Mouse (Mus musculus) layer of hippocampus, adult 18-20 months (tissue): Measurements from ENCODE around the gene Donson. TPM values are rescaled to one million over a fixed set of nuclear protein-coding genes. Genes with fewer than 3 reads are reported as not detected.
"Not testable (repeated sequence)": the region's sequence is repeated elsewhere in the genome, so short reads cannot be mapped to it uniquely, and the experiment has no call there.

Experiments
- DNase-seq, 2 experiments: peaks; one replicate each; pipeline ENCODE4 v3.0.0; 2022; ENCODE audit warnings: low spot score in 2 of 2
- total RNA-seq, 2 experiments: library from RNA; stranded (reverse); gene quantifications; 2 replicates each; pipeline ENCODE4 v1.2.3; 2021

The Donson gene
- total RNA-seq, 2 experiments from 2014 or later = 18.5 to 19.7 TPM

GRCm38 (mm10) chr16:91645420-91645819 lies 43.1 kb downstream of the Donson start:
- DNase-seq = not testable (repeated sequence)

- DNase-seq = no peak
Observed at GRCm38 (mm10) chr16:91644901-91645300, 43.7 kb downstream of the Donson start.

DNA sequence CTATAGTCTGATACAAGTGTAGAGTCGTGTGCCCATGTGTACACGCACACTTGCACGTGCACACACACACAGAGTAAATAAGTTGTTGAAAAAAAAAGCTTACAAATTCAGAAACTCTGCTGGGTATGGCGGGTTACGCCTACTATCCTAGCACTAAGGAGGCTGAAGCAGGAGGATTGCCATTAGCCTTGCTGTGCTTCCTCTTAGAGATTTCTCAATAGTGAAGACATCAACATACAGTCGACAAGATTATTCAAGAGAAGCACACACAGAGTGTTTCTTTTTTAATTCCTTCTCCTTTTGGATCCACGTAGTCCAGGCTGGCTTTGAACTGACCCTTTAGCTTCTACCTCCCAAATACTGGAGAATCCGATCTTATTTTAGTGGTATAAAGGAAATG lies 48.4 kb downstream of the Donson start:
- DNase-seq = no peak

GRCm38 (mm10) chr16:91639636-91640035 lies 48.9 kb downstream of the Donson start:
- peak in 1 of 2 experiments; percentile 40 for DNase-seq

- DNase-seq = no peak
Observed at GRCm38 (mm10) chr16:91639161-91639560, 49.4 kb downstream of the Donson start.

DNA sequence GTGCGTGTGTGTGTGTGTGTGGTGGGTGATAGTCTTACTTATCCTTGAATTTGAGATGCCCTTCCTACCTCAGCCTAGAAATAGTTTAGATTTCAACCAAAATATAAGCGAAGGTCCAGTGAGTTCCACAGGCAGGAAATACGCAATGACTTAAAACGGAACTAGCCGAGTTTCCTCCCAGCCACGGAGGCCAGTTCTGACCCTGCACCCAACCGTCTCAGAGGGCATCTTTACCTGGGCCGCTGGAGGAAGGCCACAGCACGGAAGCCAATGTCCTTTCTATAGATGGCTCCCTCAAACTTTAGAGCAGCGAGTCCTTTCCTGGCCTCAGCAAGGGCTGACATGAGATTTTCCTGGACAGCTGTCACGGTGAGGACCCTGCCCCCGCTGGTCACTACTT lies 54.9 kb downstream of the Donson start:
- no peak for DNase-seq

GRCm38 (mm10) chr16:91632940-91633339 lies 55.6 kb downstream of the Donson start:
- no peak for DNase-seq

- DNase-seq = peak in 1 of 2 experiments; percentile 26
Observed at GRCm38 (mm10) chr16:91632439-91632838, 56.1 kb downstream of the Donson start.

DNA sequence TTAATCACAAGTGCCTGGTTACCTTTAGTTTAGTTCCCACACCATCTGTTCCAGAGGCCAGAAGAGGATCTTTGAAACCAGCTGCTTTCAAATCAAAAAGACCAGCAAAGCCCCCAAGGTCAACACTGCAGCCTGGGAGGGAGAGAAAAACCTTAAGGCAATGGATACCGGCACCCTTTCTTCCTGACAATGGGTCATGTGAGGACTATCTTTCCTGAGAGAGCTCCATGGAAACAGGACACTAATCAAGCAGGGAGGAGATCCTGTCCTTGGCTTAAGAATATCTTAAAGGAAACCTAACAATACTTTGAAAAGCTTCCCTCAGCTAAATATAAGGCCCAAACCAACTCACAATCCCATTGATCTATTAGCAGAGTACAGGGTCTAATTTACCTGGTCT lies 58.0 kb downstream of the Donson start:
- no peak for DNase-seq

DNA sequence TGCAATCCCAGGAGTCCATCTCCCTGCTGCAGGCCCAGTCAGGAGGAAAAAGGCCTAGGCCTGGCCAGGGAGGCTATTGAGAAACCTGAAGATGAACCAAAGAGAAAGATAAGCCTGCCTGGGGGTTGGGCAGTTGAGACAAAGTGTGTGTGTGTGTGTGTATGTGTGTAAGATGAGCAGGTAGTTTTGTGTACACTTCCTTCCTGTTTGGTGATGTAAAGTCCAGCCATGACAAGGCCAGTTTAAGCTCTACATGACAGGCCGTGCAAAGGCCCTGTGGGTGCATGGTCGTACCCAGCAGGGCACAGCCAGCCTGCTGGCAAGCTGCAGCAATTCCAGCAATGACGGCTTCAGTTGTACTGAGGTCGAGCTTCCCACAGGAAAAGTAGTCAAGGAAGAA lies 58.8 kb downstream of the Donson start:
- no peak for DNase-seq

DNA sequence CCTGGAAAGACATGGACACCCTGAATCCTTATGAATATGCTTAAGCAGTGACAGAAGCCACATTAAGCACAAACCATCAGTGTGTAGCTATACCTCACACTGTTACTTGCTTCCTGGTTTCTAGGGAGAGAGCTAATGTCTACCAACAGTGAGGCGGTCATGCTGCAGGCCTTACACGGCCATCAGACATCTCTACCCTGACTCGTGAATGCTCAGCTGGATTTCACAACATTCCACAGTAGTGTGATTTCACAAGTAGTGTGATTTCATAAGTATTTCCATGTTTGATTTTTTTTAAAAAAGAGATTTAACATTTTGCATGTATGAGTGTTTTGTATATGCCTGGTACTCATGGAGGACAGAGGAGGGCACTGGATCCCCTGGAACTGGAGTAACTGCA lies 59.9 kb downstream of the Donson start:
- no peak for DNase-seq

DNA sequence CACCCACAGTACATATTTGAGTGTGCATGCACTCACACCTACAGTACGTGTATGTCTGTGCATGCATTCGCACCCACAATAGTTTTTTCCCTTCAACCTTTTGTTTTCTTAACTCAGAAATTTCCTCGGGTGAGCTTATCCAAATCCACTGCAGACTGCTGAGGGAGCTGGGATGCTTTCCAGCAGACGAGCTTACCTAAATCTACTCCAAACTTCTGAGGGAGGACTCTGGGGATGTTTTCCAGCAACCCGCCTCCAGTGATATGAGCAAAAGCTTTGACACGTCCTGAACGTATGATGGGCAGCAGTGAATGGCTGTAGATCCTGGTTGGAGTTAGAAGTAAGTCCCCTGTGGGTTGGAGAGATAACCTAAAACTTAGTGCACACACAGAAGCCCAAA lies 60.7 kb downstream of the Donson start:
- DNase-seq = no peak

Other genes starting within 250 kb of the Donson start
- 10 to 100 TPM; 40.9 to 44.4 TPM for gene Ifnar1, start 203.5 kb downstream of the Donson start, total RNA-seq
- 10 to 100 TPM; 50.9 to 53.1 TPM for gene Ifngr2, start 141.7 kb downstream of the Donson start, total RNA-seq
- 100 to 1,000 TPM; 104 to 112 TPM for gene Tmem50b, start 91.0 kb downstream of the Donson start, total RNA-seq
- gene Dnajc28, start 69.7 kb downstream of the Donson start, total RNA-seq = 10 to 100 TPM in 1 of 2 experiments, 1 to 10 TPM in 1; 9.7 to 11.3 TPM
- 10 to 100 TPM; 47.4 to 51.2 TPM for gene Gart, start 41.8 kb downstream of the Donson start, total RNA-seq
- gene Son, start 41.3 kb downstream of the Donson start, total RNA-seq = 100 to 1,000 TPM; 221 to 230 TPM
- 100 to 1,000 TPM; 113 TPM for gene Cryzl1, start 40.2 kb upstream of the Donson start, total RNA-seq
- 100 to 1,000 TPM; 151 to 158 TPM for gene Itsn1, start 40.5 kb upstream of the Donson start, total RNA-seq